Mouse (Mus musculus): ENCODE results near the gene Tenm3.

Tenm3 gene

DNA sequence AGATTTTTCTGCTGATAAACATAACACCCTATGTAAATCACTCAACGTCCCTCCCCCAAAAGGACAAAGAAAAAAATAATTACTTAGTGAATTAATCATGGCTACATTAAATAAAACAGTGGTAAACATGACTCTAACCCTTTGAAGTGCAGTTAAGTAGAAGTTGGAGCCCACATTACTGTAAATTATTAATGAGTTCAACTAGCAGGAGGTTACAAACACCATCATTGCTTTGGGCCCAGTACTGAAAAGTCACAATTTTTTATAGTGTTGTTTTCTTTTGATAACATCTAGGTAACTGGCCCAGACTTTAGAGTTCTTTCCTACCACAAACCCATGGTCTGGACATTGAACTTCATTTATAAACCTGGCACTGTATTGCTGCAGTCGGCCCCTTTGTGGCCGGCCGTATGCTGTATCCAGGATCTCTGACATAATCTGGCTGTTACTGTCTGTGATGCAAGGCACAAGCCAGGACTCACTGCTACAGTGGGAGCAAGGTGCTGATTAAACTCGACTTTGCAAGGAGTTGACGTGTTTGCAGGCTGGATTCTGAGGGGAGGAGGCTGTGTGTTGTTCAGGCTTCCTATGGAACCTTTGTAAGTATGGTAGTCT lies 602.7 kb downstream of the Tenm3 start:
- DNase-seq: peak in 1 of 2 experiments; percentile 14

DNA sequence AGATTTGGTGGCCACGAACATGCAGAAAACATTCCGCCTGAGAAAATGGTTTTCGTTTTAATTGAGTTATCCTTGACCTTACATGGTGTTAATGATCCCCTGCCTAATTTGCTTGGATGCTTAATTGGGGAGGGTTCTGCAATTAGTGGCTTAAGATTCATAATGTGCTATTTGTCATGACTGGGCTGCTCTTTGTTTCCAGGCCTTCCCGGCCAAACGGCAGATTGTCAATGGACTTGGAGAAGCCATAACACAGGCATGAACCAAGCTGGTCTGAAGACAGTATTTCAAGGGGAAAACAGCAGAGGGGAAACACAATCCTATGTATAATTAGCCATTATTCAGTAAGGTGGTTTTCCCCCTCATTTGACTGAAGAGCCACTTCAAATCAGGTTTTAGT lies 606.8 kb downstream of the Tenm3 start:
- DNase-seq: peak in 1 of 2 experiments; percentile 10

DNA sequence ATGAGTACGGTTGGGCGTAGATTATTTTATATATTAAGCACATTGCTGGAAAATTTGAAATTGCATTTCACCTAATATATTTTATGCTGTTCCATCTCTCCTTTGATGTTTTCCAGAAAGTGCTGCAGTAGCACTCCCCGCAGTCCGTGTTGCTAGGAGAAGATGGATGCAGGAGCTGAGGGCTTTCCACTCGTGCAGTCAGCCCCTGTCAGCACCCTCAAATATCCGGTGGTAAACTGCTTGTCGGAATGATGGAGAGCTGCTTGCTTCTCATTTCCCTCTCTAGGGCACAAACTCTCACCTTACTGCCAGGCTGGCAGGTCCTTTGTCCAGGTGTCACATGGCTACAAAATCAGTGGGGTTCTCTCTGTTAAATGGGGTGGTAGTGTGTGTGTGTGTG lies 610.8 kb downstream of the Tenm3 start:
- peak in 1 of 2 experiments; percentile 18 for DNase-seq

DNA sequence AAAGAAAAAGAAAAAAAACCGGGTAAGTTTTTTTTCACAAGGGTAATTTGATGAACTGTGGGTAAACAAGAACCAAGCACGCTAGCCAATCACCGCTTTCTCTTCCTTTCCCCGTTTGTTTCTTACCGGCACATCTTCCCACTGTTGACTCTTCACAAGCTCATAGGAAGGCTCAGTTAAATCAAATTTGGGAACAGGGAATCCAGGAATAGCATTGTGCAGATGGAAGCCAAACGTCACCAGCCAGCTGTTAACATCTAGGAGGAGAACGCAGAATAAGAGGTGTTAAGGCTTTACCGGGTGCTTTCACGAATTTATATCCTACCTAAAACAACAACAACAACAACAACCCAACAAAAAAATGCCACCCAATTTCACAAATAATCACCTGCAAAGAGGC lies 611.9 kb downstream of the Tenm3 start:
- DNase-seq: peak in 1 of 2 experiments; percentile 4

DNA sequence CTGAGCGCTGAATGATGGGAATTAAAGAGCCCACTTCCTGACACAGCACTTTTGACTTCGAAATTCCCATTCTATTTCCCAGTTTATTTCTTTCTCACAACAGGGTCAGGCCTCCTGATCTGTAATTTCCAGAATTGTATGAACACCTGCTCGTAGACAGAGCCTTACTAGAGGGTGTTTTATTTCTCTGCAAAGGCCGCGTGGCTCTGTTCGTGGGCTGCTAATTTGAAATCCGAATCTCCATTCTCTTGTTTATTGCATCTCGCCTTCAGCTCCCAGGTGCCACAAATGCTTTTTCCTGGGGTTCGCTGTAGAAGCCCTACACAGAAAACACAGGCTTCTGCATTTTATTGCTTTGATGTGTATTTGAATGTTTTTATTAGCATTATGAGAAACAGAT lies 612.4 kb downstream of the Tenm3 start:
- DNase-seq: no peak

DNA sequence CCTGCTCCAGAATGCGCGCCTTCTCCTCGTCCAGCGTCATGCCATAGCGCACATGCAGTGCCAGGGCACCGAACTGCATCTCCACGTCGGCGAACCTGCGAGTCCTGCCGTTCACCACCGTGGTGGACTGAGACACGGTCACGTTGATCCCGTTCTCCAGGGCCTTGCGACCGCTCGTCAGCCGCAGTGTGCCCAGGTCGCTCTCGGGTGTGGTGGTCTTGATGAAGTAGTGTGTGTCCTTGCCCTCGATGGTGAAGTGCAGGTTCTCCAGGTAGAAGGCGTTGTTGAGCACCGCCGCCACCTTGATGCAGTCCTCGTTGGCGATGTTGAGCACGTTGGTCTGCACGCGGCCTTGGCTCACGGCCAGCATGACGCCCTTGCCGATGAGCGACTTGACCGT lies 615.1 kb downstream of the Tenm3 start:
- DNase-seq: peak in 1 of 2 experiments; percentile 34

DNA sequence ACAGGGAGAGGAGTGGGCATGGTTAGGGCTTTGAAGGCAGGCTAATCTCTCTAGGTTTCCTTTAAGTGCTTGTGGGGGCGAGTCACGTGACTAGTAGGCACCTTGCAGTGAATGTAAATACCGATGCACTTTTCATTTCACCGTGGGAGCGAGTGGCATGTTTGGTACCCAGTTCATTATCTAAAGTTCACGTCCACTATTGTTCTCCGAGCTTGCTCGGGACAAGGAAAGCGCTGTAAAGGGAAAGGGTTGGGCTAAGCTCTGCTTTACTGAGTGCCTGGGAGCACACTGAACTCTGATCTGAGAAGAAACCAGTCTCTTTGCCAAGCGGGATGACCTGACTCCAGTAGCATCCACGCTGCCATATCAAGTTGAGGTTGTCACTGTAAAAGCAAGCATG lies 619.0 kb downstream of the Tenm3 start:
- no peak for DNase-seq

DNA sequence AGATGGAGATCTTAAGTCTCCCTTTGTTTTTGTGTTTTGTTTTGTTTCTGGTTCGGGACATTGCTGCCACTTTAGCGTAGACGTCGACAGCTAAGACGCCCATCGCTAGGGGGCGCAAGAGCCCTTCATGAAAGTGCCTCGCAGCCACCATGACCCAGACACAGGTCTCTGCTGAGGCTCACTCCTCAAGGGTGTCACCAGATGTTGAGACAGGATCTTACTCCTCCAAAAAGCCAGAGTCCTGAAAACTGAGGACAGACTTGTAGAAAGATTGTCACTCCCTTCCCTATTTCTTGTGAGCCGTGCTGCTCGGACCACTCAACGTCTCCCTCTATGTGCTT lies 621.4 kb downstream of the Tenm3 start:
- peak; percentile 85 to 95 for DNase-seq

DNA sequence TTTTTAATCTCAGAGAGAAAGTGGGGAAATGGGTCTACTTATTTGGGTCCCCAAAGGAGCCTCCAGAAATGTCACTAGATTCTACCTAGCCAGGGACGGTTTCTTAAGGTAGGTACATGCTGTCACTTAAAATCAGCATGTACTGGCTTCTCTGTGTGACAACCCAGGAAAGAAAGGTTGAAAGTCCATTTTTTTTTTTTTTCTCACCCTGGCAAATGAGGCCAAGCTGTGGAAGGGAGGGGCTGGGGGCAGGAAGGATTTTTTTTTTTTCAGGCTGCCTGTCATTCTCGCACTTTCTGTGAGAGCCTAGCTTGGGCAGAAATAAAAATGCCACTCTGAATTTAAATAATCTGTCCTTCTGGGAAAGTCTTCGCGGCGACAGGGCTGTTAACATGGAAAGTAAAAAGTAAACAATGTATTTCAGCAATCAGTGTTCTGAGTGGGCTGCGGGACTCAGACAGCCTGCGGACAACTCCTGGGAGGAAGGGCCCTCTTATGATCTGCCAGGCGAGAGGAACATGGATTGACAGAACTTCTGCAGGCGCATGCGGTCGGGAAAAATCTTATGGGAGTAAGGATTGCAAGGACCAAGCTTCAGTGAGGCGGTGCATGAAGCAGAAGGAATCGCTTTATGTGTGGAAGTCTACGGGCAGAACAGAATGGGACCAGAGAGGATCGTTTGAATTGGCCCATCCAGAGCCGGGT lies 621.9 kb downstream of the Tenm3 start:
- DNase-seq: peak in 1 of 2 experiments; percentile 12

DNA sequence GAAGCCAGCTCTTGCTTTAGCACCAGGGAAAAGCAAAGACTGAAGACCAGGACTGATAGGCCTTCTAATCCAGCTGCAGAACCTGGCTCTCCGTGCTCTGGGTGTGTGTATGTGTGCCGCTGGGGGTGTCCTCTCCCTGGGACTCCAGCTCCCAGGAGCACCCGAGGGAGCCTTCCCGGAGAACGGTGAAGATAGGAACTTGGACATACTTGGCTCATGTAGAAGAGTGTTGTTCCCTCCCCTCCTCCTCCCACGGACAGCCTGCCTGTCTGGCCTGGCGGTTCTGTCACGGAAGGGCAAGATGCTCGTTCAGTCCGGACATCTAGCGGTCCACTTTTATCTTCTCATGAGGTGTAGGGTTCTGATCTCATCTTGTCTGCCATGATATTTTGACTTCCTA lies 622.4 kb downstream of the Tenm3 start:
- DNase-seq: no peak

DNA sequence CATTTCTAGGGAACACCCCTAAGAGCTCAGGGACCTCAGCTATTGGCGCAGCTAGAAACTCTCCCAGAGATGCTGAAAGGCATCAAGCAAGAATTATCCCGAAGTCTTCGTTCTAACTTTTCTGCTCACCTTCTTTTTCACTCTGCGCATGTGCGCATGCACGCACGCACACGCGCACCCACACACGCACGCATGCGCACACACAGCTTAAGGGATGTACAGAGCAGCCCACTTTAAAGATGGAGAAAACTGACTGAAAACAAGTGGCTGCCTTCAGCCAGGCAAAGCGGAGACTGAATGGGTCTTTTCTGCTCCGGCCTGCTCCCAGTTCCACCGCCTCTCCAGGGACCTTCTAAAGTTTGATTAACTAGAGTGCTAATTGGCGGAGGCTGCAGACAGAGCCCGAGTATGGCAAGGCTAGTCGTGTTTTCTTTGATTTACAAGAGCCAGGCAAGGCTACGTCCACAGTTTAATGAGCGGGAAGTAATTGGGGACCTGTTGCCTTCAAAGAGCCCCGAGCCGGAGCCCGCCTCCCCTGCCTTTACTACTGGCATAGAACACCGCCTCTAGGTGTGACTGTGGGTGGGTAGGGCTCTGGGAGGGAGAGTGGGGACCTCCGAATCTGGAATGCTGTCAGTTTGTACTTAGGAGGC lies 623.1 kb downstream of the Tenm3 start:
- DNase-seq: no peak

DNA sequence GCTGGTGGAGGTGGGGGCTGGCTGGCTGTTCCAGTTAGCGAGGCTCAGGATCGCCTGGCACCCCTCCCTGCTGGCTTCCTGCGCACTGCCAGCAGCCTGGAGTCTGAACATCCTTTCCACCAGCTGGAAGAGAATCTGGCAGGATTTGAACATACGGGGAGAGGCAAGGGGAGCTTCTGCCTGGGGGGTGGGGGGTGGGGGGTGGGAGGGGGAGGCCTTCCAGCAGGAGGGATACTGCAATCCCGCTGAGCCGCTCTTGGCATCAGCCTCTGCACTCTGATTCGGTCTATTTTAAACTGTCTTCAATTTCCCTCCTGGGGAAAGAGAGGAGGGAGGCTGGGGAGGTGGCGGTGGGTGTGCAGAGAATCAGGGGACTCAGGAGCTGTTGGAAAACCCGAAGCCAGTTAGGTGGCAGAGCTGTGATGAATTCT lies 628.7 kb downstream of the Tenm3 start:
- DNase-seq: peak in 1 of 2 experiments; percentile 21

DNA sequence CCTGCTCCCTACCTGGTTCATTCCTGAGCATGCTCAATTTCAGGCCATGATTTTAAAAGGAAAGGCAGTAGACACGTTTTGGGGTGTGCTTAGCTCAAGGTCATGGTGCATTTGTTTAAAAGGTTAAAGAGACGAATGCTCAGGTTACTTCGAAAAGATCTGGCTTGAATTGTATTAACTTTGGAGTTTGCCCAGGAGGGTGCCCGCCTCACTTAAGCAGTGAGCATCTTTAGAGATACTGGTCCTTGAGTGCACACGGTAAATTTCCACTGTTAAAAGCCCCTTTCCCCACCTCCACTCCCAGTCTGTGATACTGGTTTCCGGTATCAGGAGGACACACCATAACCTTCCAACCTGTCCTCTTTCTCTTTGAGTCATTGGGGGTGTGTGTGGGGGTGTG lies 629.4 kb downstream of the Tenm3 start:
- peak in 1 of 2 experiments; percentile 2 for DNase-seq

DNA sequence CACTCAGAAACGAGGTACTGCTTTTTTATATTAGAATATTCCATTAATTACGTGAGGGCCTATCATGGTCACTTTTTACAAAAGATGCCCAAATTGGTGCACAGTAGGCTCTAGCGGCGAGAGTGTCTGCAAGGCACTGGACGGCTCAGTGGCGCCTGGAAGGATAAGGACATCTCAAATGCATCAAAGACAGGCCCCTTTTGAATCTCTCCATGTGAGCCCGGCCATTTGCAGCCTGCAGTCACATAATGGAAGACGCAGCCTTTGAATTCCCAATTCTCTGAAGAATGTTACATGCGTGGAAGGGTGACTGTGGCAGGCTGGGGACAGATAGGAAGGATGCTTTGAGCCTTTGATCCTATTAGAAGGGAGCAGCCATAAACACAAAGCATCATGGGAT lies 631.8 kb downstream of the Tenm3 start:
- DNase-seq: peak in 1 of 2 experiments; percentile 15

DNA sequence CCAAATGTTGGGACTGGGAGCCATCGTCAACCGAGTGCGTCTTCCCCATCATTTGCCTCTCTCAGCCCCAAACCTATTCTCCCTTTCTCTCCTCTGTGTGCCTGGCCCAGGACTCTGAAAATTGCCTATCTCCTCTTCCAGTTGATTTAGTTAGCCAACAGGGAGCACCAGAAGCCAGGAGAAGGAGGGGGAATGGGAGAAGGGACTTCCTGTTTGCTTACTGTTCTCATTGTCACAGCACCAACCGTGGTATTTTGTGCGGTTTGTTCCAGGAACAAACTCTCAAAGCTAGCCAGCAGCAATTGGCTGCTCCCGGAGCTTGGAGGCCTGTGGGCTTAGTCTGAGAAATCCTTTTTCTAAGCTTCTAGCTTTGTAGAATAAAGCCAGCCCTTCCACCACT lies 636.2 kb downstream of the Tenm3 start:
- peak in 1 of 2 experiments; percentile 20 for DNase-seq

DNA sequence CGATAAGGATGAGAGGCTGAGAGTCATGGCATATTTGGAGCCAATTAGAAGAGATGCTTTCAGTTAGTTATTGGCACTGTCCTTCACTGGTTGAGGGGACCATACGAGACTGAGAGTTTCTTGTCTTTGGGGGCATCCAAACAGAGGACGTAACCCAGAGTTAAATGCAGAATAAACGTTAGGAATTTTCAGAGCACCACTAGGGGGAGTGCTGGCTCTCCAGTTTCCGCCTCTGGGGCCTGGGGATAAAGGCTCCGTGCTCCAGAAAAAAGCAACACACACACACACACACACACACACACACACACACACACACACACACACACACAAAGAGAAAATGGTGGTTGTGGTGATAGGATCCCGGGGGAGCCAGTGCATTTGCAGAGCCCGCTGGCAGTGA lies 636.8 kb downstream of the Tenm3 start:
- peak in 1 of 2 experiments; percentile 12 for DNase-seq

DNA sequence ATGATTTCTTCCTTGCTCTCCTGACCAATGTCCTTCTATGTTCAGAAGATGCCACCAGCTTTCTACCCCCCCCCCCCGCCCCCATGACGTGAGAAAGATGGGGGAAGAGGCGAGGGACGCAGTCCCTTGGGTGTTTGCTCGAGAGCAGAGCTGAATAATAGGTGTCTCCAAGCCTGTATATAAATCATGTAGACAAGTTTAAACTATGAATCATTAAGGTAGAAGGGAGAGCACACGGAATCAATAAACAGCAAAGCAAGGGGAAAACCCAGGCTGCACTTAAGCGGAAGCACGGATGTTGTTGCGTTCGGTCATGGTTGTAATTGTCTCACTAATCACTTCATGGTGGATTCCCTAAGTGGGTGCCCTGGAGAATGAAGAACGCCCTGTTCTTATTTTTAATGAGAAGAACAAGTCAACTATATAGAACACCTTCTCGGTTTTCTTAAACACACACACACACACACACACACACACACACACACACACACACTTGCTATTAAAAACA lies 638.9 kb downstream of the Tenm3 start:
- DNase-seq: no peak

DNA sequence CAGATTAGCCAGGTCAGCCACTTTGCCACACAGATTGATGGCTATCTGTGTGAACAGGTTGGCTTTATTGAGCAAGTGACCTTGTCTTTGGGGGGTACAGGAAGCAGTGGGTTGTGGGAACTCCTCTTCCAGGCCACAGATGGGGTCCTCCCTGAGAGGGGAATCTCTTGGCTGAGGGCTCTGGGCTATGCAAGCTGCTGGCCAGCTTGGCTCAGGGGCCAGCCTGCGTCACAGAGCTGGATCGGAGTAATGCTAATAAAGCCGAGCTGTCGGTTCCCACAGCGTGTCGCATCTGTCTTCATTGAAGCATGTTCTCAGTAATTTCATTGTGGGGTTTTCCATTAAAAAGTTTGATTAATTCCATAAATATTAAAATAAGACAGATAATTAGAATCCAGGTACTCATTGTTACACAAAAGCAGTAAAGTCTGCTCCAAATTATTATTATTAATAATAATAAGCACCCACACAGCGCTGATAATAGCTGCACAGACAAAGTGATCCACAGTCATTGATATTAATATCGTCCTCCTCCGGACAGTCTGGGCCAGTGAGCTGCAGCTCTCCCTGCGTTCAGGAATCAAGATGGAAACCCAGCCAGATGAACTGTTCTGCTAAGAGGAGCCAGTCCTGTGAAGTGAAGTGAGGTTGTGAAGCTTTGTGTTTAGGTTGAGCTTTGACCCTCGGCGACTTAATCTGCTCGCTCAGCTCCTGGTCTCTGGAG lies 639.5 kb downstream of the Tenm3 start:
- DNase-seq: no peak

DNA sequence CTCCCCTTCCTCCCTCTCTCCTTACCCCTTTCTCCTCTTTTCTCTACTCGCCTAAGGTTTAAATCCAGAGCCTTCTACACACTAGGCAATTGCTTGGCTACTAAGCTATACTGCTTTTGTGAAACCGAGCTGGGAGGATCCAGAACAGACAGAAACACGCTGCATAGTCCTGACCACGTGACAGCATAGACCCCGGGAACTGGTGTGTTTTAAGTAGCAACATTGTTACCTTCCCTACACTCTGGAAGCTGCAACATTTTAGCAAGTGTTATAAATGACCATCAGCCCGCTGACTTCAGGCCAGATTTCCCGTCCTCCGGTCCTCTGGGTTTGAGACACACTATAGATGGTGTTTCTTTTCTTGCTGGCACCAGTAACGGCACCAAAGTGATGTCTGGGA lies 640.1 kb downstream of the Tenm3 start:
- no peak for DNase-seq

DNA sequence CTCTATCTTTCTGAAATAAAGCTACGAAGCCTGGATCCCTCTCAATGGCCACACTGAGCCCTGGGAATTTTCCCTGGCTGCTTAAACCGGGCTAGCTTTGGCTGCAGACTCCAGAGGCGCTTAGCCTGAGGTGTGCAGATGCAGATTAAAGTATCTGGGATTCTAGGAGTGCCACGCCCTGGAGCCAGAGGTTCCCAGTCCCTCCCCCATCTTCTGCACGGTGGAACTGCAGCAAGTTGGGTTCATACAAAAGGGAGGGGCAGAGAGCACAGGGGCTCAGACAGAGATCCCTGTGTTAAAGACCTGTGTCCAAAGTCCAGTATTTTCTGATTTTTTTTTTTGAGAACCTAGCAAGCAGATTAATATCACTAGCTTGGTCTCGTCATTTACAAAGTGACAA lies 640.6 kb downstream of the Tenm3 start:
- DNase-seq: no peak

DNA sequence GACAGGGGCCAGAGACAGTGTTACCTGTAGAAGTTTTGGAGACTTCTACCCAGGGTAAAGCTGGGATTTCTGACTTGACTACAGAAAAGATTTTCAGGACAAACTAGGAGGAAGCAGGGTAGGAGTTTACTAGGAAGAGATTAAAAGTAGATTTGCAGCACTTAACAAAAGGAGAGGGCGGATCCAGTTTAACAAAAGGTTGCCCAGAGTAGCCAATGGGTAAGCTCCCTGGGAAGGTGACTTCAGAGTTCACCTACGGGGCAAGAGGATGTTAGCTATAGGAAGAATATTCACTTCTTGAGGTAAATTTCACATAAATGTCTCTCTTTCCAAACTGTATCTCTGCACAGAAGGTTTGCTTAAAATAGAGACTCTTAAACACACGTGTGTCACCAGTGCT lies 641.1 kb downstream of the Tenm3 start:
- DNase-seq: no peak

DNA sequence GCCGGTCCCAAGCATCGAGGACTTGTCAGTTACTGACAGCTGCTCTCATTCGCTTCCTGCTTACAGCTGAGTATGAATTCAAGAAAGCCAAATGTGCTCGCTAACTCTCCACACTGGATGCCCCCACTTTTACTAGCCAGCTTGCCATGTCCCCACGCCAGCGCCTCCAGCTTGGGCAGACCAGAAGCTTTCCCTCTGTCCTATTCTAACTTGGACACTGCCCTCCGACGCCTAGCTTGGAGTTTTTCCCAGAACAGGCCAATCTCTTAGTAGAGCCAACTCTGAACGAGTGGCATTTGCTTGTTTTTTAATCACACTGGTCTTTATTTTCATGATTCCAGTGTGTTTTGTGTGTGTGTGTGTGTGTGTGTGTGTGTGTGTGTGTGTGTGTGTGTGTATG lies 644.6 kb downstream of the Tenm3 start:
- no peak for DNase-seq

DNA sequence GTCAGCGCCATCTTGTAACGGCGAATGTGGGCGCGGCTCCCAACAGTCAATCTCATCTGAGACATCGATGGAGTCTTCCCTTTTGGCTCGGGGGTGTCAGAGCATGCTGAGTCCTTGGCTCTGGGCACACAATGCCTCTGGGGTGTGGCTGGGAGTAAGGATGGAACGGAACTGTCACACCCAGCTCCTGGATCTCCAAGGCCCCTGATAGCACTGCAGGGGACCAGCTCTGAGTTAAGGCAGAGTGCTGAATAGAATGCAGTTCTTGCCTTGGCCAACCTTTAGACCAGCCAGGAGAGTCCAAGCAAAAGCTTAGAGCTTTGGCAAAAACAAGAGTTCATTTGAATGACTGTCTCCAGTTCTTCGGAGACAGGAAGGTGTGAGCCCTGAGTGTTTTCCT lies 647.8 kb downstream of the Tenm3 start:
- no peak for DNase-seq
